Mouse (Mus musculus) cortical plate, adult 2 months (tissue): ENCODE results near the gene Cacna2d1.

ENCODE experiments used
- CTCF ChIP-seq: fragments of 200-500 bp; IDR thresholded peaks from 2 replicates; pipeline ENCODE4 v1.5.1; 2011; ENCODE audit warnings: mild to moderate bottlenecking, control low read depth, low read length; ENCODE audit not compliant: insufficient read depth; ENCODE audit errors: extremely low read depth
- POLR2A ChIP-seq: fragments of 200-500 bp; IDR thresholded peaks from 2 replicates; pipeline ENCODE4 v1.6.1; 2011; ENCODE audit warnings: mild to moderate bottlenecking, low read length, control low read depth; ENCODE audit not compliant: insufficient read depth; ENCODE audit errors: extremely low read depth

DNA sequence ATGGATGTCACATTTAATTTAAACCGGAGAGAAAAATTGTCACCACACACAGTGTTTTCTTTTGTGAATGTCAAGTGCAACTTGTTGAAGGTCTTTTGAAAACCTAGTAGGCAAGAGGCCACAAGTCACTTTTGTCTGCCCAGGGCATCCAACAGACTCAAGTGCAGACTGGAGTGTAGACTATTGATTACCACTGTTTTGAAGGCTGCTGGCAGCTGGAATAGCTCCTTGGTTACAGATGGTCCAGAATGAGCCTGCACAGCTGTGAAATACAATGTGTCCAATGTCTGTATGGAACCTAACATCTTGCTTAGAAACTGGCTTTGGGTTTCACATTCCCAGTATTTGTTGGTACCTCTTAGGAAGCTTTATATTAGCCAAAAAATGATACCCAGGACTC lies 176.2 kb downstream of the Cacna2d1 start:
- TF ChIP-seq CTCF (no peak), POLR2A (no peak)
